Mouse (Mus musculus) left cerebral cortex, postnatal 4 days (tissue): ENCODE data around the gene Ugt1a1. TPM values are rescaled to one million over a fixed set of nuclear protein-coding genes. Genes with fewer than 3 reads are reported as not detected.
"Not testable (repeated sequence)": the region's sequence is repeated elsewhere in the genome, so short reads cannot be mapped to it uniquely, and the experiment has no call there.

ENCODE experiments used
- DNase-seq: peaks from one replicate; pipeline ENCODE4 v3.0.0-alpha.2; 2022
- intact Hi-C: fragments of 180-260 bp; cut with DNase I; formaldehyde crosslinking; loops from one replicate; pipeline ENCODE4 v1.15.1; 2025
- total RNA-seq, 2 experiments: library from RNA; stranded (reverse); gene quantifications; 2 replicates each; pipeline ENCODE4 v1.2.3; 2021

Gene Ugt1a1
- under 1 TPM in 1 of 2 experiments, not detected in 1; 0.34 TPM for total RNA-seq

DNA sequence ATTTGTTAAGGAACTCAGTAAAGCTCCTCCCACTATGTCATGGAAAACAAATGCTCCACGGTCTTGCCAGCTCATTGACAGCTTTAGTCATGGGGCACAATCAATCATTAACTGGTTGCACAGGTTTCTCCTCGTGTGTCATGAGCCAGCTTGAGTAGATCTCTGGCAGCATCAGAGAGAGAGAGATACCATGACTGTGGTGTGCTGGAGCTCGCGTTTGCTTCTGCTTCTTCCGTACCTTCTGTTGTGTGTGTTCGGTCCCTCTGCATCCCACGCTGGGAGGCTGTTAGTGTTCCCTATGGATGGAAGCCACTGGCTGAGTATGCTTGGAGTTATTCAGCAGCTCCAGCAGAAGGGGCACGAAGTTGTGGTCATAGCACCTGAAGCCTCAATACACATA is at the start of gene Ugt1a1:
Gene Ugt1a1, plus strand, starts transcription at position 148 of the 400 bp plus-strand sequence.
- DNase-seq = no peak
- intact Hi-C loops = no loop called here

DNA sequence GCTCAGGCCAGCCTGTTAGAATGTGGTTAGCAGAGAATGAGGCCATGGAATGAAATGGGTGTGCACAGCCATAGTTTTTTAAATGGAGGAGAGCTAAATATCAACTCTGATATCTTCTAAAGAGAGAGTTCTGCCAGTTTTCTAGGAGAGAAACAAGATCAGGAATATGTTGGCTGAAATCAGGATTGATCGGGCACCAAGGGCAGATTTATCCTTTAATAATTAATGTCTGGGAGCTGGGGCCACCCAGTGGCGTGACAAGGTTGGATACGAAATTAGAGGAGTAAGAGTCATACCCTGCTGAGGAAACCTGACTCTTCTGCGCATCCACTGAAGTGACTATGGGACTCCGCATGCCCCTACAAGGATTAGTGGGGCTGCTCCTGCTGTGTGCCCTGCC is 46.0 kb upstream of the Ugt1a1 start, which contains the start of gene Ugt1a5:
Gene Ugt1a5, plus strand, starts transcription at position 302 of the 400 bp plus-strand sequence.
- intact Hi-C loops = no loop called here

DNA sequence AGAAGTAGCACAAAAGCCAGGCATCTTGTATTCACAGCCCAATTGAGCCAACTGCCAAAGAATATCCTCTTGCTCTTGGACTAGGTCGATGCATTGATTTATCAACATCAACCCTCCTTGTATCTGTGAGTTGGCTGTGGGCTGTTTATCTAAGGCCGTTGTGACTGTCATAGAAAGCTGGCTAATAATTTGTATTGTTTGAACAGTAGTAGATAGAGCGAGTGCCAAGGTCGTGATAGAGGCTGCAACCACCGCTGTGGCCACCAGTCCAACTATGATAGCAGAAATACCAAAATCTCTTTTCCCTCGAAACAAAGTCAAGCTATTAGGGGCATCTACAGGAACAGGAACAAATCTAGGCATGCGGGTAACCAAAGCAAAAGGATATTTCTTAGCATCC is 39.6 kb upstream of the Ugt1a1 start:
- DNase-seq, intact Hi-C loops: not testable (repeated sequence)

More for the DNA sequence above, 46.0 kb upstream of the Ugt1a1 start, which contains the start of gene Ugt1a5:
- DNase-seq = no peak

DNA sequence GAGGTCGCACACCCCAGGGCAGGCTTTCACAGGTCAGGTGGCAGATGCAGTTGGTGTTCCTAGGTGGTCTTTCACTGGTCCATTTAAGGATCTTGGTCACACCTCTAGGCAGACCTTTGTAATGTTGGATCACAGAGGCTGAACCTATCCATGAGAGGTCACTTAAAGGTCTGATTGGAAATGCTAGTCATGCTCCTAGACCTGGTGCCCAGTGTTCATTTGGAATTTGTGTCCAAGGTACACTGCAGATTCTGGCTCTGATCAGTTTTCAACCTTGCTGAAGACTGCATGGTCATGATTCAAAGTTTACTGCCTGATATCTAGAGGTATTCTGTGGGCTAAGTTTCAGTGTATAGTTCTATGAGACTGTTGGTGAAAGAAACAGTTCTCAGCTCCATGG is 32.1 kb upstream of the Ugt1a1 start:
- intact Hi-C loops = no loop called here
- DNase-seq = no peak

DNA sequence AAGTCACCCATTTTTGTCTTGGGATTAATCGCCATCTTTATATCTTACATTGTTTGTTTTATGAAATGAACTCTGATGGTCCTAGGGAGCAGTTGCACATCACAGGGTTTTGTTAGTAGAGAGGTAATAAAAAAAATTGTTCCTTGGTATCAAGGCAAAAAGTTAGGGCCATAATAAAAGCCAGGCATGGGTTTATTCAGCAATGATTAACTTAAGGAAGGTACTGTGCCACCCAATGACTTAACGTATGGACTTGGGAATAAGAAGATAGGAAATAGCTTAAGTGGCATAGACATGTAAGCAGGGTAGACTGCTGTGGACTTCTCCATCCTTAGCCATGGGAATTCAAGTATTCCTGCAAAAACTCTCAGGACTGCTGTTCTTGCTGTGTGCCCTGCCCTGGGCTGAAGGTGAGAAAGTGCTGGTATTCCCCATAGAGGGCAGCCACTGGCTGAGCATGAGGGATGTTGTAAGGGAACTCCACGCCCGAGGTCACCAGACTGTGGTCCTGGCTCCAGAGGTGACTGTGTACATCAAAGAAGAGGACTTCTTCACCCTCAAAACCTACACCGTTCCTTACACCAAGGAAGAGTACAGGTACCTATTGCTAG is 25.3 kb upstream of the Ugt1a1 start:
- intact Hi-C loops = no loop called here
- no peak for DNase-seq

DNA sequence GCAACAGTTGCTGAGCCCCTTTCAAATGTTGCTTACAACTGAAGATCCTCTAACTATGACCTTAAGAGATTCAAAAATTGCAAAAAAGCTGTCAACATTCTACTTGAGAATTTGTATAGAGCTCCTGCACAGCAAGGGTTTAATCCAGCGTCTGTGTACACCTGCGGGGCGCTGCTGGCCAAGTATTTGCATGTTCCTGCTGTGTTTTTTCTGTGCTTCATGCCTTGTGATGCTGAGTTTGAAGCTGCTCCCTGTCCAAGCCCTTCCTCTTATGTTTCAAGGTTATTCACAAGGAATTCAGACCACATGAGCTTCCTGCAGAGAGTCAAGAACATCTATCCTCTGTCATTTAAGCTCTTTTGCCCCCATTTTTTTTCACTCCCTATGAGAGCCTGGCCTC is 19.6 kb upstream of the Ugt1a1 start:
- intact Hi-C loops = no loop called here
- DNase-seq = no peak

DNA sequence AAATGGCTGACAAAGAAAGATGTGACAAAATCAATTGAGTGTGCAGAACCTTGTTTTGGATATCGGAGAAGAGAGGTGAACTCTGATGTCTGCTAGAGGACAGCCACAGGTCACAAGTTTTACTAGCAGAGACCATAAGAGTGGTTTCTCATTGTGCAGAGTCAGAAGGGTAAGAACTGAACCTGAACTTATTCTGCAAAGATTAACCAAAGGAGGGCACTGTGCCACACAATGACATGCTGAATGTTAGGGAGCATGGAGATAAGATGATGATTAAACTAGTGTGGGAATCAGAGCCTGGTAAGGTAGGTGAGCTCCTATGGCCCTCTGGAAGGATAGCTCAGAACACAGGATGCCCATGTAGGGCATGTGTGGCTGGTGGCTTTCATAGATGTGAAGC is 16.1 kb upstream of the Ugt1a1 start:
- intact Hi-C loops = no loop called here

DNA sequence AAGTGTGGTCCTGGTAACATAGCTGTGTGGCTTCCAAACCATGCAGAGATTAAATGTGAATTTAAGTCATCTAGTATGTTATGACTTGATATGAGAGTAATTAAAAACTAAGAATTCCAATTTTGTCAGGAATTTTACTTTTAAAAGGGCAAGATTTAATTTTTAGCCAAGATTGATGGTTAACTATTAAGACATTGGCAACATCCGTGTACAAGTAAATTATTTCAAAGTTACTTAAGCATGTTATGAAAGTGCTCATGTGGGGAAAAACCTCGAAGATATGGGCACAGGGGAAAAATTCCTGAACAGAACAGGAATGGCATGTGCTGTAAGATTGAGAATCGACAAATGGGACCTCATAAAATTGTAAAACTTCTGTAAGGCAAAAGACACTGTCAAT is 14.3 kb upstream of the Ugt1a1 start:
- intact Hi-C loops = no loop called here

More for the DNA sequence above, 16.1 kb upstream of the Ugt1a1 start:
- no peak for DNase-seq

DNA sequence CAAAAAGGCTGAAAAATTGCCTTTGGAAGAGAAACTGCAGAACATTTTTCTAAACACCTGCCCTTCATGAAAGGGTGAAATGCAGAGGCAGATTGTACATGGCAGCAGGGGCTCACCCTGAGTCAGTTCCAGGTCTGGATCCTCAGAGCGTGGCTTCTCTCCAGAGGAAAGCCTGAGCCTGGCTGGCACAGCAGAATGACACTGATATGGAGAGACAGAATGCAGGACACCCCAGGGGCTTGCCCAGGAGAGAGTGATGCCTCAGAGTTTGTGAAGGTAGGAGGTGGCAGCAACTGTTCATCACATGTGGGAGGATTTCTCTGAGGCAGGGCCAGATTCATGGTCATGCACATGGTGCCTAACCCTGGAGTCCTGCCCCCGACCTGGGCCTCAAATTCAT is 11.8 kb upstream of the Ugt1a1 start:
- DNase-seq = no peak
- intact Hi-C loops = no loop called here

More for the DNA sequence above, 14.3 kb upstream of the Ugt1a1 start:
- DNase-seq = no peak

DNA sequence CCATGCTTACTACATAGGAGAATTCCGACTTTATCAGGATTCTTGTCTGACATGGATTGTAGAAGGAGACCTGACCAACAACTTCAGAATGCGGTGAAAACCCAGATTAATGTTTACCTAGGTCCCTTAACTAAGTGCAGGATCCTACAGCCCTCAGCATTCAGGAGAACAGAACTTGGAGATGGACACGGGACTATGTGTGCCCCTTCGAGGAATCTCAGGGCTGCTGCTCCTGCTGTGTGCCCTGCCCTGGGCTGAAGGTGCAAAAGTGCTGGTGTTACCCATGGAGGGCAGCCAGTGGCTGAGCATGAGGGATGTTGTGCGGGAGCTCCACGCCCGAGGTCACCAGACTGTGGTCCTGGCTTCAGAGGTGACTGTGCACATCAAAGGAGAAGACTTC is 11.3 kb upstream of the Ugt1a1 start, which contains the start of gene Ugt1a2:
Gene Ugt1a2, plus strand, starts transcription at position 146 of the 400 bp plus-strand sequence.
- no peak for DNase-seq
- intact Hi-C loops = no loop called here

DNA sequence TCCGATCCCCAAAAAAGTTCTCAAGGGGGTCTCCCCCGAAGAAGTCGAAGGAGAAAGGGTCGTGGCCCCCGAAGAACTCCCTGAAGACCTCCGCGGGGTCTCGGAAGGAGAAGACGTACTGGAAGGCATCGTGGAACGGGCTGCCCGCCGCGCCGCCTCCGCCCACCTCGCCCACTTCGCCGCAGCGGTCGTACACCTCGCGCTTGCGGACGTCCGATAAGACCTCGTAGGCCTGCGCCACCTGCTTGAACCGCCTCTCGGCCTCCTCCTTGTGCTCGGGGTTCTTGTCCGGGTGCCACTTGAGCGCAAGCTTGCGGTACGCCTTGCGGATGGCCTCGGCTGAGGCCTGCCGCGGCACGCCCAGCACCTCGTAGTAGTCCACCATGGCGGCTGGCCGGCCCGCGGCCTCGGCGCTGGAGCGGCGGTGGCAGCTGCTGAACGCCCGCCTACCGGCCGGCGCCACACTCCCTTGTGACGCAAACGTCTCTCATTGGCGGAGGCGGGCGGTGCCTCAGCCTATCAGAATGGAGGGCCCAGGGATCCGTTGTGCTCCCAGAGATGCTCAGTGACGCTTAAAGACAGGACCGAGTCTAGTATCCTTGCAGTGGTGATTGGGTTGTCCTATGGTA is 6.4 kb upstream of the Ugt1a1 start, which contains the start of gene Dnajb3:
Gene Dnajb3, minus strand, starts transcription at position 489 of the 629 bp plus-strand sequence.
- DNase-seq = peak; percentile 88
- intact Hi-C loops = no loop called here

DNA sequence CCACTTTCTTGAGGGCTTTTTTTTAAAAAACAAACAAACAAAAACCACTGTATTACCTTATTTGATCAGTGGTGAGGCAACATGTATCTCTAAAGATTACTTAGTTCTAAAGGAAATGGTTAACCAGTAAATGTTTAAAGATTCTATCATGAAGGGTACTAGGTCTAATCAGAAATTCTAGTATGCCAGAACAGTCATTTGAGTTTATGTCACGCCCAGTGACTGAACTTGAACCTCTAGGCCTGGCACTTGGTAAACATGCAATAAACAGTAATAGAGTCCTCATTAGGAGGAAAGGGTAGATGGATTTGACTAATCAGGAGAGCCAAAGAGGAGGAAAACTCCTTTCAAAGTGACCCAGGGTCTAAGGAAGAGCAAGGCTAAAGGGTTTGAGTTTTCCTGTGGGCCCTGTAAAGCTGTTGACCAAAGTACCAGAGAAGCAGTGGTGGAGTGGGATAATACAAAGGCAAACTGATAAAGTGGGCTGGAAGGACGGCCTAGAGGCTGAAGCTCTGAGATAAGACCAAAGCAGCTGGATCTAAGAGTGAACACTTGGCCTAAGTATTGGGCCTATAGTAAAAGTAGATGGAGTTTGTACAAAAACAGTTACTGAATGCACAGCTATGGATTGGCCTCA is 4.8 kb upstream of the Ugt1a1 start:
- DNase-seq = no peak
- intact Hi-C loops = no loop called here

DNA sequence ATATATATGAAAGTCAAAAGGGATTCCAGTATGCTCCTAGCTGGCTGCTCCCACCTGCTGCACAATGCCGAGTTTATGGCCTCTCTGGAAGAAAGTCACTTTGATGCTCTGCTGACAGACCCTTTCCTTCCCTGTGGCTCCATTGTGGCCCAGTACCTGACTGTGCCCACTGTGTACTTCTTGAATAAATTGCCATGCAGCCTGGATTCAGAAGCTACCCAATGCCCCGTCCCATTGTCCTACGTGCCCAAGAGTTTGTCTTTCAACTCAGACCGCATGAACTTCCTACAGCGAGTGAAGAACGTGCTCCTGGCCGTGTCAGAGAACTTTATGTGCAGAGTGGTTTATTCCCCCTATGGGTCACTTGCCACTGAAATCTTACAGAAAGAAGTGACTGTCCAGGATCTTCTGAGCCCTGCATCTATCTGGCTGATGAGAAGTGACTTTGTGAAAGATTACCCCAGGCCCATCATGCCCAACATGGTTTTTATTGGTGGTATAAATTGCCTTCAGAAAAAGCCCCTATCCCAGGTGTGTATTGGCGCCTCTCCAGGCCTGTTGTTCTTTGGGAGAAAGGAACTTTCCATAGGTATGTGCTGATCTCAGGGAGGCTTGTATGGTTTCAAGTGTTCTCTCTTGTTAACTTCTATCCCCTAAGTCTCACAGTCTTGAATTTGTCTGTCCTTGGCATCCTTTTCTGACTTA is 734 bp downstream of the Ugt1a1 start:
- intact Hi-C loops = no loop called here
- DNase-seq = no peak

DNA sequence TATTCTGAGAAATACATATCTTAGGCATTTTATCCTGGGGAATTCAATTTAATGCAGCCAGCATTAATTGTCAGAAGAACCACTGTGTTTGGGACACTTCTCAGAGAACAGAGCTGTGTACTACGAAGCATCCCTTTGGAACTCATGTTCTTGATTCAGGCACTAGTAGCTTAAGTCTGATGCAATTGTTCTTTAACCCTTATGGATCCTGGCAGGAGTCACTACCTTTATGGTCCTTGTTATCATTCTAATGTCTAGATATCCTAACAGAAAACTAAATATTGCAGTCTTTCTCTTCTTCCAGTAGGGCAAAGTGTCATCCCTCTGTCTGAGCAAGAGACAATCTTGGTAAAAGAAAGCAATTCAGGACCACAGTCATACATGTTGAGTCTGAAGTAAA is 1.3 kb downstream of the Ugt1a1 start:
- no peak for DNase-seq
- intact Hi-C loops = no loop called here

DNA sequence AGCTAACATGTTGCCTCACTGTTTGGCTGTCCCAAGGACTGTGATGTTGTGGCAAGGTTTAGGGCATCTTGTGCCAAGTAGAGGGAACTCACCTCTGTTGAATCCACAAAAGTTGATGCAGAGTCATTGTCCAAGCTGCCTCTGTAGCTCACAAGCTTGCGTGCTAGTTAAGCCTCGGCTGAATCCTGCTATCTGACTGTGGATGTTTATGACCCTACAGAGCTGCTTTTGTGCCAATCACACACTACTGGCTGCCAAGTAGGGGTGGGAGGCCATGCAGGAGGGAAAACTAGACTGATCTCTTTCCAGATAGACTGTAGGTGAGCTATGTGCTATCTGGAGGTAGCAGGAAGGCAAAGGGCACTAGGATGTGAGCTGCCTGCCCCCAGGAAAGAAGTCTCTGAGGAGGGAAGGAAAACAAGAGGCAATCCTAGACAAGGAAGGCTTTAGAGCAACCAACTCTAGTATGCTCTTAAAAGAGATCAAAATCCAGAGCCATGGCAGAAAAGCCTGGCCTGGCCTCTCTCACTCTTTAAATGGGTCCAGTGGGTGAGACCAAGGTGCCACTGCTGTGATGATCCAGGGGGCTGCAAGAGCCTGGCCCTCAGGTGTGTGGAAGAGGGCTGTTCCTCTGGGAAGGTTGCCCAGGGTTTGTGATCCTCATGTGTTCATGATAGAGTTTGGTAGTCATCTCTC is 2.2 kb downstream of the Ugt1a1 start:
- no peak for DNase-seq
- intact Hi-C loops = no loop called here

DNA sequence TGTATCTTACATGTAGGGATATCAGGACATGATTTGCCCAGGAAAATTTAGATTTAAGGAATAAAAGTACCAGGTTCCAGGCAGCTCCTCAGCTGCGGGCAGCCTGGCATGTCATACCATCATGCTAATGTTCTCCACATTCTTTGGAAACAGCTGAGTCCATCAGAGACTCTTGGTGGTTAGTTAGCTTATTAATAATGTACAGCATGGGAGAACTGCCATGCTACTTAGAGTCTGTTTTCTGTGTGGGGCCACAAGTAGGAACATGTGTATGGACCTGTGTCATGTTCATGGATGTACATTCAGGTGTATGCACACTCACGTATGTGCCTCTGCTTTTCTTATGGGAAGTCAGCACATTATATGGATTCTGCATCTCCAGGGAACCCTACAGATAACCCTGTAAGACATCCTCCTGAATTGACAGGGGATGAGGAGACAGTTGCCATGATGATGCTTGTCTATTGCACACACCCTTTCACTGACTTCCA is 2.7 kb downstream of the Ugt1a1 start:
- intact Hi-C loops = no loop called here
- DNase-seq = no peak

DNA sequence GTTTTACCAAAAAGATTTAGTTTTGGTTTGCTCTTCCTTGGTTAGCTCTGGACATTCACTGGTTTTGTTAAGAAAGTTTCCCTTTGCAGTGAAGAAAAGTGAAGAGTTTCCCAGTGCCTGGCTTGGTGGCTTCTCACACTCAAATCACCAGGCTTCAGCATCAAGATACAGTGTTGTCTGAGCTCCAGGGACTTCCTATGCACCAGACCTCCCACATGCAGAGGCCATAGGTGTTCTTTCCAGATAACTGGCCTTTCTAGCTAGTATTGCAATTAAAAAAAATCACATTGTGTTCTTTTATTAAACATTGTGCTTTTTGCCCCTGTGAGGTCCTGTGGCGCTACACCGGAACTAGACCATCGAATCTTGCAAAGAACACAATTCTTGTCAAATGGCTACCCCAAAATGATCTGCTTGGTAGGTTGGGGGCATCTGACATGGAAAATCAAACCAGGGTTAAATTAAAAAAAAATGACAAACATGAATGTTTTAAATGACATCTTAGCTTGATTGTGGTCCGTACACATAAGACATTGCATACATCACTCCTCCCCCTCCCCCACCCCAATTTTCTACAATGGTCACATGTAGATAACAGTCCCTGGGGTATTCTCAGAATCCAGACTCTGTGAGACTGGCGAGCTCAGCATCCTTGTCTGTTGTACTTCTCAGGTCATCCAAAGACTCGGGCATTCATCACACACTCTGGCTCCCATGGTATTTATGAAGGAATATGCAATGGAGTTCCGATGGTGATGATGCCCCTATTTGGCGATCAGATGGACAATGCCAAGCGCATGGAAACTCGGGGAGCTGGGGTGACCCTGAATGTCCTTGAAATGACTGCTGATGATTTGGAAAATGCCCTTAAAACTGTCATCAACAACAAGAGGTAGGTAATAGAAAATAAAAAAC is 4.0 kb downstream of the Ugt1a1 start:
- DNase-seq = no peak
- intact Hi-C loops = no loop called here

DNA sequence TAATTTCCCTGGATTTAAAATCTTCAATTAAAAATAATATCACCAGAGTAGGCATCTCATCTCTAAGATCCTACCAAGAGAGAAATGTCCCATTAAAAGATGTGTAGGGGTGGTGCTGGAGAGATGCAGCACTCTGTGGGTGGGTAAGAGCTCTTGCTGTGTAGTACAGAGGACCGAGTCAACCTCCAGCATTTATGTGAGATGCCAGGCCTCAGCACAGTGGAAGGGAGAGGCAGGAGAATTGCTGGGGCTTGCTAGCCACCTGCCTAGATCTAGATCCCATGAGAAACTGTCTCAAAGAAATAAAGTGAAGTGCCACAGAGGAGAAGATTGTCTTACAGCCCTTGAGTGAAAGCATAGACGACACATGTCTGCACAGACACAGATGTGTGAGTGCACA is 4.8 kb downstream of the Ugt1a1 start:
- DNase-seq = no peak
- intact Hi-C loops = no loop called here

DNA sequence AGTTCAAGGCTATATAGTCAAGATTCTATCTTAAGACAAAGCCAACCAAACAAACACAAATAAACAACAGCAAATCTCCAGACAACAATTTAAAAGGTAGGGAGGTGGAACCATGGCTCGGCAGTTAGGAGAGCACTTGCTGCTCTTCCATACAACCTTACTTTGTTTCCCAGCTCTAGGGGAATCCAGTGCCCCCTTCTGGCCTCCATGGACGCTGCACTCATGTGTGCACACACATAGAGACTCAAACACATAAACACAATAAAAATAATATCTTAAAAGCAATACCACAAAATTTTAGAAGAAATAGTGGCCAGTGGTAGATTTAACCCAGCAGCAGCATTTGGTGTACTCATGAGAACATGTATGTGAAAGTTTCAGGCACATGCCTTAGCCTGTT is 5.4 kb downstream of the Ugt1a1 start:
- DNase-seq = no peak

More for the DNA sequence above, 5.4 kb downstream of the Ugt1a1 start:
- intact Hi-C loops = no loop called here
